Mouse (Mus musculus): Measurements from ENCODE around the gene Tut7. TPM values are rescaled to one million over a fixed set of nuclear protein-coding genes. Genes with fewer than 3 reads are reported as not detected.
"Not testable (repeated sequence)": the region's sequence is repeated elsewhere in the genome, so short reads cannot be mapped to it uniquely, and the experiment has no call there.

Gene Tut7
- polyA plus RNA-seq, 1 experiment from 2014 or later = 41.3 TPM

DNA sequence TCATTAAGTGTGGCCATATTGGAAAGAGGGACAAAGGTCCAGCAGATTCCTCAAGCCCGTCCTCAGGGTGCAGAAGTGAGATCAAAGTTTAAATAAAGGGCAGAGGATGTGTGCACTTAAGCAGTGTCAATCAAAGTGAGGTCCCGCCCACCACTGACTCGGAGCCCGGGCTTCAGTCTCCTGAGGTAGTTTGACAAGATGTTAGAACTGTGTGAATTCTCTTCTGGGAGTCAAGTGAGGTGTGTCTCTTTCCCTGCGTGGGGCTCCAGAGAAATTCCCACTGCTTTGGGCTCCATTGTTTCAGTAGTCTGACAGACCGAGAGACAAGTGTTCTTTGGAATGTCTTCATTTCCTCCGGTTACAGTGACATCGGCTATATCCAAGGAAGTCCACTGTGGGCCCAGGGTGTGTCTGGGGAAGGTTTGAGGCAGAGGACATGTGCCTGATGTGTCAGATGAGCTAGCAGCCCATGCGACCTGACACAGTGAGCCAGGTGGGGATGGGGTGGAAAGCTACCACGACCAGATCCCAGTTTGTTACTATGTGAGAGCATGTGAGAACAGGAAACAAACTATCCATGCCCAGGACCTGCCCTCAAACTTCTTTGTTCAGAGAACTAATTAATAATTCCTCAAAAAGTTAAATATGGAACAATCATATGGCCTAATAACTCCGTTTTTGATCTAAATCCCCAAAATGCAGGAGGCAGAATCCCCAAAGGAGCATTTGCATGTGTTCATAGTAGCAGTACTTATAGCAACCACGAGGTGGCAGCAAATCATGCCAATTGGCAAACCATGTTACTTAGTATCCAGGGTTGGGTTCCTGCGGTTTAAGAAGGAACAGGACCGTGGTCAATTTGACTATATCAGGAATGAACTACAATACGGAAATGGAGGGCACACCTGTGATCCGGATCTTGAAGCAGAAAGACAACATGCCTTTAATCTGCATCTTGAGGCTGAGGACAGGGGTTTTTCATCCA lies 19.6 kb upstream of the Tut7 start:
- H3K4me3 ChIP-seq = no peak overlapping the region
- WGBS = 44% methylated on average over 16 of the region's 16 CpGs
- peak; percentile 77 for DNase-seq (ENCODE audit: low spot score)

DNA sequence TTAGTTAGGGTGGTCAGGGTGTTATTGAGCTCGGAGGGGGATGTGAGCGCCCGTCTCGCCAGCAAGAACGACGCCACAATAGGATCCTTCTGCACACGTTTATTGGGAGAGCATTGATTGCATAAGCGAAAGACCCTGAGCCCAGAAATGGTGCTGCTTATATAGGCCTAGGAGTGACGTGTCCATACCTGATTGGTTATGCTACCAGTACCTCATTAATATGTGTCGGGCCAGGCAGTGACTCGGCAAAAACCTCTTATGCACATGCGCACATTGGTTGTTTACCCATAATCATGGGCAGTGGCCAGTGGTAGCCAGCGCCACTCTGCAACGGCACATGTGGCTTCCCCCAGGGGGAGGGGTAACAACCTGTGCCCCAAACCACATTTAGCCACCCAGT lies 18.8 kb upstream of the Tut7 start:
- DNase-seq (ENCODE audit: low spot score); H3K36me3 ChIP-seq (replicated peaks); H3K9me3 ChIP-seq; H3K4me3 ChIP-seq; H3K27ac ChIP-seq (replicated peaks); H3K27me3 ChIP-seq (replicated peaks; ENCODE audit: low read depth, poor library complexity, severe bottlenecking); H3K4me1 ChIP-seq: not testable (repeated sequence)
- WGBS = 91% methylated on average over 14 of the region's 14 CpGs

More for the DNA sequence above, 19.6 kb upstream of the Tut7 start:
- H3K36me3 ChIP-seq (replicated peaks) = no peaks in the 10 kb centered on the region
- H3K27ac ChIP-seq (replicated peaks) = no peak overlapping the region
- no peaks in the 10 kb centered on the region for H3K27me3 ChIP-seq (replicated peaks; ENCODE audit: low read depth, poor library complexity, severe bottlenecking)
- peaks cover 7% of the 10 kb centered on the region; the same call in 1 of the 2 replicates for H3K4me1 ChIP-seq
- H3K9me3 ChIP-seq = no peaks in the 10 kb centered on the region

DNA sequence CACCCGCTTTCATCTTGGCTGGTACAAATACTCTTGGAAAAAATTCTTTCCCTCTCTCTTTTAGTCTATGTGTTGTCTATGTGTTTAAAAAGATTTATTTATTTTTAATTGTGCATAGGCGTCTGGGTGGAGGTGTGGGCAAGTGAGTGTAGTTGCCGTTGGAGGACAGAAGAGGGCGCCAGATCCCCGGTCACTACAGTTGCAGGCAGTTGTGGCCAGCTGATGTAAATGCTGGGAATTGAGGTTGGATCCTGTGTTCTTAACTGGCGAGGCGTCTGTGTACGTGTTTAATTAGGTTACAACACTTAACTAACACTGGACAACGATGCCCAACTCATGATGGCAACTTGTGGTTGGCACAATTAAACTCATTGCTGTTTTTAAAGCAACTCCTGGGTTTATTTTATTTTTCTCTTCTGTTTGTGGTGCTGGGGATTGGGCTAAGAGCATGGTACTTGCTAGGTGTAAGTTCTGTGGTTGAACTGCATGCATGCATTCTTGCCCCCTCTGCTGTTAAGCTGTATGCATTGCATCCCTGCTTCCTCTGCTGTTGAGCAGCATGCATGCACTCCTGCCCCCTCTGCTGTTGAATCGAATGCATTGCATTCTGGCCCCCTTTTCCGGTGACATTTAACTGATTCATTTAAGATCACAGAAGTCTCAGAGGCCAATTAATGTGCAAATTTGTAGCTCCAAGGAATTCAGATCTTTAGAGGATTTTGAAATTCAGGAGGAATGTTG lies 17.7 kb upstream of the Tut7 start:
- H3K27me3 ChIP-seq (replicated peaks; ENCODE audit: low read depth, poor library complexity, severe bottlenecking) = no peaks in the 10 kb centered on the region
- H3K36me3 ChIP-seq (replicated peaks) = no peaks in the 10 kb centered on the region
- 78% methylated on average over 11 of the region's 11 CpGs for WGBS
- no peaks in the 10 kb centered on the region for H3K9me3 ChIP-seq
- H3K4me1 ChIP-seq = peaks cover 7% of the 10 kb centered on the region
- H3K27ac ChIP-seq (replicated peaks) = no peak overlapping the region
- H3K4me3 ChIP-seq = no peak overlapping the region
- DNase-seq (ENCODE audit: low spot score) = peak; percentile 81

DNA sequence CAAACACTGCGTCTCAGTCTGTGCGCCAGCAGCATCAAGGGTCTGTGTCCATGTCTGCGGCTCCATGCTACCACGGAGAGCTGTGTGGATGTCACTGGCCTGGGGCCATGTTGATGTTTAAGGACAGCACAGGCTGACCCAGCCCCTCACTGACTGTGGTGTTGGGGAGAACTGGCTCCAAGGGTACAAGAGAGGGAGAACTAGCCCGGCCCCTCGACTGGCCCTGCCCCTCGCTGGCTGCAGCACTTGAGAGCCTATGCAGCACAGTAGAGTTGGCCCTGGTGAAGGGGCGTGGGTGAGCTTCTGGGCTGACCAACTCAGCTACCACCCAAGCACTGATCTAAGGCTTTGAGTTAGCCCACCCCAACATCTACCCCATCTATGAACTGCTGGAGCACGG lies 16.4 kb upstream of the Tut7 start:
- 88% methylated on average over 9 of the region's 9 CpGs for whole genome bisulfite sequencing

DNA sequence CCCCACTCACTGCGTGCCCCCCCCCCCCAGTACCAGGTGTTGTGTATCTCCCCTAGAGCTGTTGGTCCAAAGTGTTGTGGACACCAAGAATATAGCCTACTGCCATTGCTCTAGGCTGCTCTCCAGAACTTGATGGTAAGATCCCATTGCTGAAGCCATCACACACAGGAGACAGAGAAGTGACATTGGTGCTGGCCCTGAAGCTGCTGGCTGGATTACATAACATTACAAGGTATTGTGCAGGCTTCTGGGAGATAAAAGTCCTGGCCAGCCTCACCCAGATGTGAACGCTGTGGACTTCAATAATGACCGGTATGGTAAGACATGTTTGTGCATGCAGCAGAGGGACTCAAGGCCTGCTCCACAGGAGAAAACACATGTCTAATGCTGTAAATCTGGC lies 15.5 kb upstream of the Tut7 start:
- Histone ChIP-seq H3K27me3 (replicated peaks; ENCODE audit: low read depth, poor library complexity, severe bottlenecking) (no peaks in the 10 kb centered on the region), H3K9me3 (no peaks in the 10 kb centered on the region), H3K4me3 (no peak overlapping the region), H3K4me1 (peaks cover 15% of the 10 kb centered on the region), H3K36me3 (replicated peaks) (no peaks in the 10 kb centered on the region), H3K27ac (replicated peaks) (no peak overlapping the region)
- no peak for DNase-seq (ENCODE audit: low spot score)
- WGBS = 89% methylated on average over 3 of the region's 3 CpGs

More for the DNA sequence above, 16.4 kb upstream of the Tut7 start:
- DNase-seq (ENCODE audit: low spot score) = no peak
- Histone ChIP-seq H3K27ac (replicated peaks) (no peak overlapping the region), H3K4me3 (no peak overlapping the region), H3K36me3 (replicated peaks) (no peaks in the 10 kb centered on the region), H3K4me1 (peaks cover 15% of the 10 kb centered on the region), H3K27me3 (replicated peaks; ENCODE audit: low read depth, poor library complexity, severe bottlenecking) (no peaks in the 10 kb centered on the region), H3K9me3 (no peaks in the 10 kb centered on the region)

DNA sequence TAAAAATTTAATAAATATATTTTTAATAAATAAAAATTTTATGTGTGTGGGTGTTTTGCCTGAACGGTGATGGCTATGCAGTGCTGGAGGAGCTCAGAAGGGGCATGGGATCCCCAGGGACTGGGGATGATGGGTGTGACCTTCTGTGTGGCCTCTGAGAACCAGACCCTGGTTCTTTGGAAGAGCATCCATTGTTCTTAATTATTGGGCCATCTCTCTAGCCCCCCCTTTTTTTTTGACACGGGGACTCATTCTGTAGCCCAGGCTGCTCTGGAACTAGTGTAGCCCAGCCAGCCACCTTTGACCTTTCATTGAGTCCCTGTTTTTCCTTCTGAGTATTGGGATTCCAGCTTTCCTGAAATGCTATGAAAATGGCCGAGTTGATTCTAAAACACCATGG lies 13.9 kb upstream of the Tut7 start:
- DNase-seq (ENCODE audit: low spot score) = no peak
- WGBS = 58% methylated on average over 3 of the region's 3 CpGs
- no peaks in the 10 kb centered on the region for H3K27me3 ChIP-seq (replicated peaks; ENCODE audit: low read depth, poor library complexity, severe bottlenecking)

DNA sequence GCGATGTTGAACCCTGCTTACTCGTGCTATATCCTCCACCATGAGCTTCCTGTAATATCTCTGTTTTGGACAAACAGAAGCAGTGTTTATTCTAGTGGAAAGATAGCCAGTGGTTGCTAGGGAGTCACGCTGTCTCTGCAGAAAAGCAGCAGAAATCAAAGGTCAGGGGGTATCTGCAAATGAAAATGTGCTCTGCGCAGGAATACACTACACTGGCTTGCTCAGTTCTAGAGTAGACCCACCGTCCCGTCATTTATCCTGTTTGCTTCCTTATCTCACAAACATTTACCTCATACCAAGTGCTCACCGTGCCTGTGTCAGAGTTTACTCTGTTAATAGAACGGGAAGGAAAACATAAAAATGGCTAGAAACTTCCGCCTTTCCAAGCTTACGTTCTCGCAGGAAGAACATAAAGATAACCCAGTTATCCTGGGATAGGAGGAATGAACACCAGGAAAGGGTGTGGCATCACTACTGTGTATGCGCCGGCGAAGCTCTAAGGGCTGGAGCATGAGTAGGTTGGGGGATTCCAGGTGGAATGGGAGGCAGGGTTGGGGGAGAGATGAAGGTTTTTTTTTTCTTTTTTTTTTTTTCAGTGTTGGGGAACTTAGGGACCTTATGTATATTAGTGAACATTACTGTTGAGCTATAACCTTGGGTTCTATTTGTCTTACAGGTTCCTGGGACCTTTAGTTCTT lies 13.3 kb upstream of the Tut7 start:
- Histone ChIP-seq H3K9me3 (no peaks in the 10 kb centered on the region), H3K27ac (replicated peaks) (no peak overlapping the region), H3K36me3 (replicated peaks) (no peaks in the 10 kb centered on the region), H3K4me1 (peaks cover 8% of the 10 kb centered on the region), H3K27me3 (replicated peaks; ENCODE audit: low read depth, poor library complexity, severe bottlenecking) (no peaks in the 10 kb centered on the region), H3K4me3 (no peak overlapping the region)
- 84% methylated on average over 14 of the region's 14 CpGs for WGBS
- DNase-seq (ENCODE audit: low spot score) = no peak

More for the DNA sequence above, 13.9 kb upstream of the Tut7 start:
- Histone ChIP-seq H3K4me1 (peaks cover 8% of the 10 kb centered on the region), H3K9me3 (no peaks in the 10 kb centered on the region), H3K27ac (replicated peaks) (no peak overlapping the region), H3K4me3 (no peak overlapping the region), H3K36me3 (replicated peaks) (no peaks in the 10 kb centered on the region)

DNA sequence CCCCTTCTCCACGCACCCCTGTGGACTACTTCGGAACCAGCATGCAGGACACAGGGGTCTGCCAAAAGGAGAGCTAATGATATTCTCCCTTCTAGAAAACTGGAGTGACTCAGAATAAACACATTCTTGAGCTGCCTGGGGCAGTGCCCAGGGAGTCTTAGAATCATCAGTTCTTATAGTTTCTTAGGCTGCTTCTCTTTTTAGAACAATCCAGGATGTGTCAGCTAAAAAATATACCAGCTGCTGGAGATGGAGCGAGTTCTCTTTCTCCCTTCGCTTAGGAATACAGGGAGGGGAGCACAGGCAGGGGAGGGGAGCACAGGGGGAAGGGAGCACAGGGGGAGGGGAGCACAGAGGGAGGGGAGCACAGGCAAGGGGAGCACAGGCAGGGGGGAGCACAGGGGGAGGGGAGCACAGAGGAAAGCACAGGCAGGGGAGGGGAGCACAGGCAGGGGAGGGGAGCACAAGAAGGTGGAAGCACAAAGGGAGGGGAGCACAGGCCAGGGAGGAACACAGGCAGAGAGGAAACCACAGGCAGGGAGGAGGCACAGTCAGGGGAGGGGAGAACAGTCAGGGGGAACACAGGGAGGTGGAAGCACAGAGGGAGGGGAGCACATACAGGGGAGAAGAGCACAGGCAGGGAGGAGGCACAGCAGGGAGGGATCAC lies 12.0 kb upstream of the Tut7 start:
- 62% methylated on average over 4 of the region's 4 CpGs for WGBS
- H3K27ac ChIP-seq (replicated peaks) = peak overlapping the region; percentile 20; the same call in 1 of the 2 replicates

DNA sequence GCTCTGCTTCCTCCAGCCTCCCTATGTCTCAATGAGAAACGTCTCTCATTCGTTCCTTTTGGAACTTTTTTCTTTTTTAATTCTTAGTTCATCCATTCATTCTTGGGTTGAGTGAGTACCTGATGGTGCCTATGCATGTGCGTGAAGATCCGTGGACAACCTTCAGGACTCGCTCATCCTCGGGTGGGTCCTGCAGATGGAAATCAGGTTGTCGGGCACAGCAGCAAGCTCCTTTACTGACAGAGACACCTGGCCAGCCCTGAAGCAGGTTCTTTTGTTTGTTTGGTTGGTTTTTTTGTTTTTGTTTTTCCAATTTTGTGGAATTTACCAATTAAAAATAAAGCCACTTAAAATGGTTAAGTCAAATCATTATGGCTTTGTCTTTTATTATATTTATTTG lies 9.9 kb upstream of the Tut7 start:
- H3K27me3 ChIP-seq (replicated peaks; ENCODE audit: low read depth, poor library complexity, severe bottlenecking) = no peaks in the 10 kb centered on the region
- 83% methylated on average over 7 of the region's 7 CpGs for WGBS
- peaks cover 8% of the 10 kb centered on the region for H3K4me1 ChIP-seq
- no peak overlapping the region for H3K4me3 ChIP-seq
- H3K27ac ChIP-seq (replicated peaks) = no peak overlapping the region
- no peaks in the 10 kb centered on the region for H3K36me3 ChIP-seq (replicated peaks)
- no peaks in the 10 kb centered on the region for H3K9me3 ChIP-seq
- no peak for DNase-seq (ENCODE audit: low spot score)

More for the DNA sequence above, 12.0 kb upstream of the Tut7 start:
- no peaks in the 10 kb centered on the region for H3K36me3 ChIP-seq (replicated peaks)
- H3K27me3 ChIP-seq (replicated peaks; ENCODE audit: low read depth, poor library complexity, severe bottlenecking) = no peaks in the 10 kb centered on the region
- no peak overlapping the region for H3K4me3 ChIP-seq
- H3K9me3 ChIP-seq = no peaks in the 10 kb centered on the region
- DNase-seq (ENCODE audit: low spot score) = no peak
- H3K4me1 ChIP-seq = peaks cover 8% of the 10 kb centered on the region

DNA sequence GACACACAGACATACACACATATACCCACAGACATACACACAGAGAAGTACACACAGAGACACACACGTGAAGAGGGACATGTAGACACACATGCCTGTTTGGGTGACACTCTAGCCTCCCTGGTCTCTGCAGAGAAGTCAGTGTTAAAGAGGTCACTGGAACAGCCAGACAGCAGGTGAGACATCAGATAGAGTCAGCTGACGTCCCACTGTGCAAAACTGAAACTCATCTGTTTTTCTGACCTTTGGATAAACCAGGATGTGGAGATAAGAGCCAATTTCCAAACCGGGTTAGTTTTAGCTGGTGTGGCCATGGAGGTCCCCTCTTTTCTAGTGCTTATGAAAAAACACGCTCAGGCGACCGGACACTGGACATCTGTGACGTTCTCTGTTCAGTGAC lies 9.5 kb upstream of the Tut7 start:
- Histone ChIP-seq H3K4me1 (peaks cover 8% of the 10 kb centered on the region), H3K27me3 (replicated peaks; ENCODE audit: low read depth, poor library complexity, severe bottlenecking) (no peaks in the 10 kb centered on the region), H3K36me3 (replicated peaks) (no peaks in the 10 kb centered on the region), H3K4me3 (no peak overlapping the region), H3K27ac (replicated peaks) (no peak overlapping the region), H3K9me3 (no peaks in the 10 kb centered on the region)
- DNase-seq (ENCODE audit: low spot score) = no peak
- WGBS = 71% methylated on average over 7 of the region's 7 CpGs

DNA sequence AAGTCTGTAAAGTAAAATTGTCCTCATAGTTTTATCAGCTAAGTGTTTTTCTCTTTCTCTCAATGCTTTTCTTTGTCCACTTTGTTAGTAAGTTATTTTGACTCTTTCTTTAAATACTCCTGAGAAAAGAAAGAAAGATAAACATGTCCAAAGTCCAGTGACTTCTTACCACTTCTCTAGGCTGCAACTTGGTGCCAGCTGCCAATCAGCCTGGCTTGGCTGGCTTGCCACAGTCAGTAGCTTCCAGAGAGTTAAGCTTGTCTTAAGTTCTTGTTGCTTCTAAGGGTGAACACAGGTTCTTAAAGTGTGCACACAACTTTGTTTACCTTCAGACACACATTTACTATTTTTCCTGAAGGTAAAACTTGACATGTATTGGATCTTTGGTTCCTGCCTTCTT lies 3.0 kb upstream of the Tut7 start:
- no peak for DNase-seq (ENCODE audit: low spot score)
- Histone ChIP-seq H3K27ac (replicated peaks) (no peak overlapping the region), H3K4me1 (peaks cover 12% of the 10 kb centered on the region), H3K27me3 (replicated peaks; ENCODE audit: low read depth, poor library complexity, severe bottlenecking) (no peaks in the 10 kb centered on the region), H3K36me3 (replicated peaks) (peaks cover 7% of the 10 kb centered on the region), H3K4me3 (no peak overlapping the region), H3K9me3 (no peaks in the 10 kb centered on the region)

DNA sequence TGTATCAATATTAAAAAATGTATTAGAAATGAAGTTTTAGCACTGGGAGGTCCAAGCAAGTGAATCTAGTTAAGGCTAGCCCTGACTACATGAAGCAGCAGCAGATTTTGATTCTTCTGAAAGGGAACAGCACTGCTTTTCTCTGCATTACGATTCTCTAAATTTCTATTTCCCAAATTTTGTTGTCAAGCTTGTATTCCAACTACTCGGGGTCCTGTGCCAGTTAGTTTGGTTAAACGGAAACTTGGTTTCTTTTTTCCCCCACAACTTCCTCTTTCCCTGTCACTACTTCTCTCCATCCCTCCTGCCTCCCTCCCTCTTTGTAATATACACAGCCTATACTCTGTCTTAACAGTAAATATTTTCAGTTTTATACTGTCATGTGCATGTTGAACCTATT lies 2.1 kb downstream of the Tut7 start:
- Histone ChIP-seq H3K27ac (replicated peaks) (no peak overlapping the region), H3K27me3 (replicated peaks; ENCODE audit: low read depth, poor library complexity, severe bottlenecking) (no peaks in the 10 kb centered on the region), H3K9me3 (no peaks in the 10 kb centered on the region), H3K4me3 (peak overlapping the region; percentile 76; the same call in 1 of the 2 replicates), H3K4me1 (peaks cover 25% of the 10 kb centered on the region), H3K36me3 (replicated peaks) (peaks cover 50% of the 10 kb centered on the region)
- WGBS = 76% methylated on average over 3 of the region's 3 CpGs
- no peak for DNase-seq (ENCODE audit: low spot score)
